Mouse (Mus musculus) E14TG2a.4 (cell line): ENCODE results near the gene Acsbg1.

Source experiments
- H3K27me3 ChIP-seq: 2 replicates; pipeline ENCODE4 v1.6.1; 2014; ENCODE audit warnings: low read length, control low read depth; ENCODE audit not compliant: insufficient read depth
- H3K36me3 ChIP-seq: 2 replicates; pipeline ENCODE4 v1.6.1; 2014; ENCODE audit warnings: low read length, control low read depth; ENCODE audit not compliant: insufficient read depth
- H3K4me1 ChIP-seq: replicated peaks from 2 replicates; pipeline ENCODE4 v1.6.1; 2014; ENCODE audit warnings: low read depth, low read length, control low read depth
- H3K4me3 ChIP-seq: replicated peaks from 2 replicates; pipeline ENCODE4 v1.5.1; 2014; ENCODE audit warnings: mild to moderate bottlenecking, low read length
- H3K9me3 ChIP-seq: 2 replicates; pipeline ENCODE4 v1.6.1; 2014; ENCODE audit warnings: low read length, control low read depth
- CTCF ChIP-seq: conservative IDR thresholded peaks from 2 replicates; pipeline ENCODE4 v1.5.1; 2014; ENCODE audit warnings: low read length
- NANOG ChIP-seq: IDR thresholded peaks from 2 replicates; pipeline ENCODE4 v1.6.1; 2014; ENCODE audit warnings: borderline replicate concordance, low read length, mixed read lengths
- POU5F1 ChIP-seq: IDR thresholded peaks from 2 replicates; pipeline ENCODE4 v1.6.1; 2014; ENCODE audit warnings: low read length, borderline replicate concordance

Gene Acsbg1

GRCm38 (mm10) chr9:54661605-54662377 is at the start of gene Acsbg1:
TSS of gene Acsbg1 (minus strand) at chr9:54661870.
- Histone ChIP-seq H3K9me3 (no peaks in the 10 kb centered on the region), H3K4me1 (peaks cover 10% of the 10 kb centered on the region), H3K27me3 (peaks cover 10% of the 10 kb centered on the region; the same call in 1 of the 2 replicates), H3K36me3 (no peaks in the 10 kb centered on the region), H3K4me3 (no peak within 1 kb of the TSS)
- no peak for TF ChIP-seq NANOG
- TF ChIP-seq CTCF: no peak
- TF ChIP-seq POU5F1: no peak

GRCm38 (mm10) chr9:54708085-54708484 is 46.4 kb upstream of the Acsbg1 start:
- Histone ChIP-seq H3K9me3 (no peaks in the 10 kb centered on the region), H3K27me3 (peaks cover 28% of the 10 kb centered on the region), H3K4me3 (no peak overlapping the region), H3K4me1 (peaks cover 7% of the 10 kb centered on the region), H3K36me3 (peaks cover 7% of the 10 kb centered on the region)
- TF ChIP-seq CTCF (no peak), NANOG (no peak), POU5F1 (no peak)

- Histone ChIP-seq H3K4me3 (no peak overlapping the region), H3K27me3 (peaks cover 35% of the 10 kb centered on the region), H3K9me3 (no peaks in the 10 kb centered on the region), H3K4me1 (peaks cover 7% of the 10 kb centered on the region), H3K36me3 (peaks cover 2% of the 10 kb centered on the region)
- TF ChIP-seq POU5F1 (no peak), NANOG (no peak), CTCF (no peak)
Observed at GRCm38 (mm10) chr9:54707288-54707999, 45.8 kb upstream of the Acsbg1 start.

- Histone ChIP-seq H3K4me1 (peaks cover 7% of the 10 kb centered on the region), H3K9me3 (no peaks in the 10 kb centered on the region), H3K4me3 (no peak overlapping the region), H3K27me3 (peaks cover 54% of the 10 kb centered on the region), H3K36me3 (no peaks in the 10 kb centered on the region)
- no peak for TF ChIP-seq CTCF
- TF ChIP-seq POU5F1: no peak
- TF ChIP-seq NANOG: no peak
Observed at GRCm38 (mm10) chr9:54705561-54705960, 43.9 kb upstream of the Acsbg1 start.

- peaks cover 11% of the 10 kb centered on the region for H3K4me1 ChIP-seq
- peaks cover 66% of the 10 kb centered on the region for H3K27me3 ChIP-seq
- no peaks in the 10 kb centered on the region for H3K36me3 ChIP-seq
- H3K4me3 ChIP-seq: no peak overlapping the region
- H3K9me3 ChIP-seq: no peaks in the 10 kb centered on the region
- TF ChIP-seq NANOG (no peak), POU5F1 (no peak), CTCF (no peak)
Observed at GRCm38 (mm10) chr9:54704361-54704760, 42.7 kb upstream of the Acsbg1 start.

GRCm38 (mm10) chr9:54702581-54702980 is 40.9 kb upstream of the Acsbg1 start:
- no peaks in the 10 kb centered on the region for H3K36me3 ChIP-seq
- H3K27me3 ChIP-seq: peaks cover 77% of the 10 kb centered on the region
- H3K4me1 ChIP-seq: peaks cover 10% of the 10 kb centered on the region
- H3K9me3 ChIP-seq: no peaks in the 10 kb centered on the region
- TF ChIP-seq NANOG: no peak
- H3K4me3 ChIP-seq: no peak overlapping the region

- Histone ChIP-seq H3K36me3 (no peaks in the 10 kb centered on the region), H3K9me3 (no peaks in the 10 kb centered on the region), H3K4me1 (peaks cover 10% of the 10 kb centered on the region), H3K4me3 (no peak overlapping the region), H3K27me3 (peaks cover 92% of the 10 kb centered on the region)
- no peak for TF ChIP-seq NANOG
- no peak for TF ChIP-seq POU5F1
- no peak for TF ChIP-seq CTCF
Observed at GRCm38 (mm10) chr9:54700746-54701145, 39.1 kb upstream of the Acsbg1 start.

GRCm38 (mm10) chr9:54700174-54700475 is 38.5 kb upstream of the Acsbg1 start:
- Histone ChIP-seq H3K4me1 (peaks cover 11% of the 10 kb centered on the region), H3K4me3 (peak overlapping the region; percentile 79), H3K9me3 (no peaks in the 10 kb centered on the region), H3K27me3 (peaks cover 94% of the 10 kb centered on the region), H3K36me3 (no peaks in the 10 kb centered on the region)
- no peak for TF ChIP-seq CTCF
- TF ChIP-seq POU5F1: no peak
- no peak for TF ChIP-seq NANOG
